Mouse (Mus musculus) liver, embryonic 14.5 days (tissue): ENCODE measurements around the gene Ntrk3.

Experiments
- CTCF ChIP-seq: IDR thresholded peaks from 2 replicates; pipeline ENCODE4 v1.5.1; 2016; ENCODE audit warnings: antibody characterized with exemption, low read depth, control low read depth
- EP300 ChIP-seq: IDR thresholded peaks from 2 replicates; pipeline ENCODE4 v1.6.1; 2016; ENCODE audit warnings: antibody characterized with exemption, low read depth

DNA sequence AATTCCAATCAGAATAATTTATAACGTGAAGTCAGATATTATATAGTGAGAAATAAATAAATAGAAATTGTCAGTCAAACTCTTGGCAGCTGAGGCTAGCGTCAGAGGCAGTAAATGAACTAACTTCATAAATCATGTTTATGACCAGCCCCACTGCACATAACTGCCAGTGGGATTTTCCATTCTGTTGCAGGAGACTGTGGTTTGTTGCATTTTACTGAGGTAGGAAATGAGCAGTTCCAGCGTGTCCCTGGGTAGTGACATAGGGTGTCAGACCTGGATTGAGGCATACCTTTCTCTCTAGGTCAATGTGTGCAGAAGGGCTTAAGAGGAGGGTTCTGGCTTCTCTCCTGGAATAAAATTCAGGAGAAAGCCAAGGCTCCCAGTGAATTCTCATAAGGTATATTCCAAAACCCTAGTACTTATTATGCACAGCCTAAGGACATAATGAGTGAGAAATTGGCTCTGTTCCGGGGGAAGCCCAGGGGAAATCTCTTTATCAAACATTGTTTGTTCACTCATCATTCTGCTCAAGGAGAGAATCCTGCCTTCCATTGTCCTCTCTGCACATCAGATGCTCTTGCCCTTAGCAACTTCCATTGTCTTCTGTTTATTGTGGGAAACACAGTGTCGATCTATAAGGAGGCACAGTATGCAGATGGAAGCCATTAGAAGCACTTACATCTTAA is 565.4 kb downstream of the Ntrk3 start:
- TF ChIP-seq CTCF (no peak), EP300 (no peak)
